8 mouse cellular contexts compared by ENCODE assay signal in genomic region chr11:69801379-69801977, GRCm38 (mm10). TPM values are rescaled to one million over a fixed set of nuclear protein-coding genes. Genes with fewer than 3 reads are reported as not detected.
DNase-seq lines count a peak whose midpoint lies in the region; ATAC-seq and TF ChIP-seq lines count a peak whose summit lies in the region.

Gene Fgf11 (minus strand): TSS chr11:69801857.

- under 1% methylated on average over 33 of the region's 33 CpGs for whole genome bisulfite sequencing in embryonic facial prominence, embryonic 15.5 days
- WGBS in midbrain, embryonic 13.5 days = under 1% methylated on average over 33 of the region's 33 CpGs

- H3K4me1 ChIP-seq in embryonic facial prominence, embryonic 15.5 days = peaks cover 62% of the 10 kb centered on the region
- peaks cover 68% of the 10 kb centered on the region for H3K4me1 ChIP-seq in midbrain, embryonic 13.5 days (replicated peaks)

- peak within 1 kb of the TSS; percentile 97 for H3K4me2 ChIP-seq in embryonic facial prominence, embryonic 15.5 days (replicated peaks)
- H3K4me2 ChIP-seq in midbrain, embryonic 13.5 days (replicated peaks) = peak within 1 kb of the TSS; percentile 97

- peak within 1 kb of the TSS; percentile 90 for H3ac ChIP-seq in C2C12 (ENCODE audit: control insufficient read depth, insufficient read length, low read depth)

- H3K9ac ChIP-seq in embryonic facial prominence, embryonic 15.5 days = peak within 1 kb of the TSS; percentile 54
- peak within 1 kb of the TSS; percentile 81 for H3K9ac ChIP-seq in midbrain, embryonic 13.5 days (replicated peaks)

- no peaks in the 10 kb centered on the region for H3K79me2 ChIP-seq in C2C12 (ENCODE audit: control insufficient read depth, insufficient read depth)

- TF ChIP-seq CTCF in C2C12 (IDR thresholded peaks at IDR 0.05; ENCODE audit: control insufficient read depth, insufficient read depth, insufficient read length) = no peak

- intact Hi-C loops in heart, postnatal 25 days (cut with DNase I) = no loop called here

- H3K4me3 ChIP-seq in C2C12 (ENCODE audit: insufficient read depth, poor library complexity, severe bottlenecking) = peak within 1 kb of the TSS; percentile 34
- H3K4me3 ChIP-seq in embryonic facial prominence, embryonic 15.5 days (replicated peaks) = peak within 1 kb of the TSS; percentile 63
- peak within 1 kb of the TSS; percentile 59 for H3K4me3 ChIP-seq in midbrain, embryonic 13.5 days (replicated peaks)

- peak; percentile 95 for DNase-seq in heart, adult 11 months
- no peak for DNase-seq in heart, postnatal 25 days (ENCODE audit: low spot score)
- DNase-seq in kidney, postnatal 4 days = peak; percentile 28 to 52
- DNase-seq in urinary bladder, postnatal 4 days (ENCODE audit: low spot score in 2 of 2) = no peak
- no peak for DNase-seq in cerebellum, adult 11 months

- no peak for ATAC-seq in embryonic facial prominence, embryonic 15.5 days (ENCODE audit: insufficient number of reproducible peaks, low FRiP score, low TSS enrichment, low read depth)
- ATAC-seq in midbrain, embryonic 13.5 days = no peak

- H3K27me3 ChIP-seq in C2C12 (ENCODE audit: control insufficient read depth, insufficient read depth, insufficient read length) = no peaks in the 10 kb centered on the region
- peaks cover 28% of the 10 kb centered on the region for H3K27me3 ChIP-seq in embryonic facial prominence, embryonic 15.5 days
- H3K27me3 ChIP-seq in midbrain, embryonic 13.5 days = peaks cover 58% of the 10 kb centered on the region

- peak within 1 kb of the TSS; percentile 77 for H3K27ac ChIP-seq in embryonic facial prominence, embryonic 15.5 days (replicated peaks)
- H3K27ac ChIP-seq in midbrain, embryonic 13.5 days = peak within 1 kb of the TSS; percentile 96

- H3K36me3 ChIP-seq in C2C12 (ENCODE audit: control insufficient read depth, insufficient read depth) = no peaks in the 10 kb centered on the region
- no peaks in the 10 kb centered on the region for H3K36me3 ChIP-seq in embryonic facial prominence, embryonic 15.5 days
- no peaks in the 10 kb centered on the region for H3K36me3 ChIP-seq in midbrain, embryonic 13.5 days

- H3K79me3 ChIP-seq in C2C12 (ENCODE audit: low read depth) = no peaks in the 10 kb centered on the region

- H3K9me3 ChIP-seq in embryonic facial prominence, embryonic 15.5 days (replicated peaks) = no peaks in the 10 kb centered on the region
- no peaks in the 10 kb centered on the region for H3K9me3 ChIP-seq in midbrain, embryonic 13.5 days

TF ChIP-seq in C2C12, 6 proteins besides CTCF, POLR2A, EP300 and RAD21:
- TF ChIP-seq USF1 (IDR thresholded peaks at IDR 0.05; ENCODE audit: low read depth) (no peak), MAX (IDR thresholded peaks at IDR 0.05) (no peak), CEBPB (IDR thresholded peaks at IDR 0.05; ENCODE audit: low read depth) (no peak), MYOD1 (IDR thresholded peaks at IDR 0.05; ENCODE audit: control insufficient read depth, insufficient read length, low read depth) (no peak), FOSL1 (IDR thresholded peaks at IDR 0.05; ENCODE audit: insufficient read depth, low read length, poor library complexity, severe bottlenecking) (no peak), MYOG (IDR thresholded peaks at IDR 0.05; ENCODE audit: control insufficient read depth, extremely low read depth, insufficient read length) (no peak)
TF ChIP-seq in C2C12: peak in this region for 0.

RNA-seq across cellular contexts. Expression of gene Fgf11, which starts in this region (rescaled TPM):
- total RNA-seq in heart, postnatal 25 days (2021) = 1 to 10 TPM; 2.2 to 2.4 TPM
- polyA plus RNA-seq in C2C12 (2012; fragmentation: generic; extraction: Trizol) = 4.2 TPM
- polyA plus RNA-seq in embryonic facial prominence, embryonic 15.5 days (2015; fragmentation: Nextera tagmentation; extraction: Ambion mirVana) = 4.1 and 4.4 TPM in 2 replicates
- 3.4 and 4.4 TPM in 2 replicates for polyA plus RNA-seq in midbrain, embryonic 13.5 days (2015; fragmentation: Nextera tagmentation; extraction: Ambion mirVana)

Comparison
In these comparisons a context has a peak if more than half of its experiments do, and no peak if none do; other contexts are left out.
1. DNase-seq: peak in heart, adult 11 months (single experiment) and kidney, postnatal 4 days (2 of 2); none in heart, postnatal 25 days (single experiment), urinary bladder, postnatal 4 days (0 of 2) and cerebellum, adult 11 months (single experiment).
2. Peak in every context shown above with its lines, with median percentiles within 50 percentile points of each other: H3K4me3 ChIP-seq.